Mouse (Mus musculus): ENCODE measurements at regions not wholly inside any gene's neighbourhood (a gene's known extent, or its start where the extent isn't known, plus 50 kb on each side); places are given as distances from the start of the nearest gene placed in this dataset.

GRCm38 (mm10) chr3:142976519-142977394 lies 95.0 kb upstream of the Pkn2 start:
- 77% methylated on average over 7 of the region's 7 CpGs for WGBS
- no peak overlapping the region for H3K27ac ChIP-seq (ENCODE audit: control insufficient read depth, insufficient read depth, low read depth, low read length, poor library complexity)
- no peak for TF ChIP-seq POLR2A (IDR thresholded peaks at IDR 0.05; ENCODE audit: borderline replicate concordance, control insufficient read depth, low read depth, low read length)
- TF ChIP-seq CTCF (IDR thresholded peaks at IDR 0.05; ENCODE audit: control insufficient read depth, insufficient read depth, low read length): no peak

GRCm38 (mm10) chr3:142975606-142976005 lies 93.8 kb upstream of the Pkn2 start:
- WGBS: 76% methylated on average over 8 of the region's 8 CpGs

More at GRCm38 (mm10) chr3:142976519-142977394, 95.0 kb upstream of the Pkn2 start:
- Histone ChIP-seq H3K4me3 (replicated peaks; ENCODE audit: control insufficient read depth, low read depth, low read length) (no peak overlapping the region), H3K4me1 (ENCODE audit: control insufficient read depth, insufficient read depth, low read length) (no peaks in the 10 kb centered on the region)

DNA sequence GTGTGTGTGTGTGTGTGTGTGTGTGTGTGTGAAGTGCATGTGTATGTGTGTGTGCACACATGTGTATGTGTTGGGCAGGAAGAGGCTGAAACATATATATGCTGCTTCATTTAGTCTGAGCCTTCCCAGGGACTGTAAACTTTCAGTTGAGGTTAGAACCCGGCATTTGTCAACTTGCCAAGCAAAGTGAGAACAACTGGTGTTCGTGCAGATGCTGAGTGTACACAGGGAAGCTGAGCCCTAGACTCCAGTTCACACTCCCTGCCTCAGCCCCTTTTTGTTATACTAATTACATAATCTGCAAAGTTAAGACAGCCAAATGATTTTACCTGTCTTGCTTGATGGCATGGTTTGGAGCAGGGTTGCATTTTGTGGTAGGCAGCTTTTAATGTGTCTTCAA lies 87.7 kb upstream of the Pkn2 start:
- no peak for TF ChIP-seq POLR2A (IDR thresholded peaks at IDR 0.05; ENCODE audit: borderline replicate concordance, control insufficient read depth, low read depth, low read length)
- no peak for TF ChIP-seq CTCF (IDR thresholded peaks at IDR 0.05; ENCODE audit: control insufficient read depth, insufficient read depth, low read length)
- H3K4me1 ChIP-seq (ENCODE audit: control insufficient read depth, insufficient read depth, low read length): no peaks in the 10 kb centered on the region
- WGBS: 45% methylated on average over 2 of the region's 2 CpGs

More at GRCm38 (mm10) chr3:142975606-142976005, 93.8 kb upstream of the Pkn2 start:
- H3K4me1 ChIP-seq (ENCODE audit: control insufficient read depth, insufficient read depth, low read length): no peaks in the 10 kb centered on the region
- no peak overlapping the region for H3K4me3 ChIP-seq (replicated peaks; ENCODE audit: control insufficient read depth, low read depth, low read length)
- no peak overlapping the region for H3K27ac ChIP-seq (ENCODE audit: control insufficient read depth, insufficient read depth, low read depth, low read length, poor library complexity)
- no peak for TF ChIP-seq POLR2A (IDR thresholded peaks at IDR 0.05; ENCODE audit: borderline replicate concordance, control insufficient read depth, low read depth, low read length)
- no peak for TF ChIP-seq CTCF (IDR thresholded peaks at IDR 0.05; ENCODE audit: control insufficient read depth, insufficient read depth, low read length)

GRCm38 (mm10) chr3:142965604-142966003 lies 83.8 kb upstream of the Pkn2 start:
- WGBS: 76% methylated on average over 4 of the region's 4 CpGs
- no peak for TF ChIP-seq POLR2A (IDR thresholded peaks at IDR 0.05; ENCODE audit: borderline replicate concordance, control insufficient read depth, low read depth, low read length)
- TF ChIP-seq CTCF (IDR thresholded peaks at IDR 0.05; ENCODE audit: control insufficient read depth, insufficient read depth, low read length): no peak
- Histone ChIP-seq H3K27ac (ENCODE audit: control insufficient read depth, insufficient read depth, low read depth, low read length, poor library complexity) (no peak overlapping the region), H3K4me1 (ENCODE audit: control insufficient read depth, insufficient read depth, low read length) (no peaks in the 10 kb centered on the region), H3K4me3 (replicated peaks; ENCODE audit: control insufficient read depth, low read depth, low read length) (no peak overlapping the region)

More for the DNA sequence above, 87.7 kb upstream of the Pkn2 start:
- Histone ChIP-seq H3K27ac (ENCODE audit: control insufficient read depth, insufficient read depth, low read depth, low read length, poor library complexity) (no peak overlapping the region), H3K4me3 (replicated peaks; ENCODE audit: control insufficient read depth, low read depth, low read length) (no peak overlapping the region)

DNA sequence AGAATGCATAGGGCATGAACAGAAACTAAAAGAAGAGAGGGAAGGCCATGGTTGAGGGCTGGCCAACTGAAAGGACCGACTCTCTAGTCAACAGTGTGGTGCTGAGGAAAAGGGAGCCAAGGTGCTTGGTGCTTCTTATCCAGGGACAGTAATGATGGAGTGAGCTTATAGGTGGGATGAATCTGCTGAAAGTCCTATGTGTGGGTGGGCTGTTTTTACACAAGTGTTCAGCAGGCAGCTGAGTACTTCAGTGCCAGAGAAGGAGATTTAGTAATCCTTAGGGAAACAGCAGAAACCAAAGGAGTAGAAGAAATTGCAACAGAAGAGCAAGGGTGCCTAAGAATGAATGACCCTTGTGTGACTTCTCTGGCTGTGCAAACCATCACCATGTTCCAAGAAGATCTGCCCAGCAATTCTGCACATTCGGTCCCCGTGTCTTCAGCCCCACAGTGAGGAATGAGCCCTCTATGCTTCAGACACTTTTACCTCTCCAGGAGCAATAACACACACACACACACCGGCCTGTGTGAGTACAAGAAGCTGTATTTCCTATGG lies 82.1 kb upstream of the Pkn2 start:
- no peaks in the 10 kb centered on the region for H3K4me1 ChIP-seq (ENCODE audit: control insufficient read depth, insufficient read depth, low read length)
- no peak overlapping the region for H3K4me3 ChIP-seq (replicated peaks; ENCODE audit: control insufficient read depth, low read depth, low read length)
- no peak for TF ChIP-seq POLR2A (IDR thresholded peaks at IDR 0.05; ENCODE audit: borderline replicate concordance, control insufficient read depth, low read depth, low read length)
- TF ChIP-seq CTCF (IDR thresholded peaks at IDR 0.05; ENCODE audit: control insufficient read depth, insufficient read depth, low read length): no peak
- no peak overlapping the region for H3K27ac ChIP-seq (ENCODE audit: control insufficient read depth, insufficient read depth, low read depth, low read length, poor library complexity)
- 83% methylated on average over 4 of the region's 4 CpGs for WGBS

- 87% methylated on average over 8 of the region's 8 CpGs for WGBS
- Histone ChIP-seq H3K4me1 (ENCODE audit: control insufficient read depth, insufficient read depth, low read length) (no peaks in the 10 kb centered on the region), H3K4me3 (replicated peaks; ENCODE audit: control insufficient read depth, low read depth, low read length) (no peak overlapping the region), H3K27ac (ENCODE audit: control insufficient read depth, insufficient read depth, low read depth, low read length, poor library complexity) (no peak overlapping the region)
- TF ChIP-seq POLR2A (IDR thresholded peaks at IDR 0.05; ENCODE audit: borderline replicate concordance, control insufficient read depth, low read depth, low read length) (no peak), CTCF (IDR thresholded peaks at IDR 0.05; ENCODE audit: control insufficient read depth, insufficient read depth, low read length) (no peak)
These were observed 76.0 kb upstream of the Pkn2 start for GRCm38 (mm10) chr3:142957768-142958167.

- TF ChIP-seq CTCF (IDR thresholded peaks at IDR 0.05; ENCODE audit: control insufficient read depth, insufficient read depth, low read length) (0 out of 2 replicates have a peak, but pooled peaks have one; percentile 11), POLR2A (IDR thresholded peaks at IDR 0.05; ENCODE audit: borderline replicate concordance, control insufficient read depth, low read depth, low read length) (no peak)
- no peak overlapping the region for H3K27ac ChIP-seq (ENCODE audit: control insufficient read depth, insufficient read depth, low read depth, low read length, poor library complexity)
- no peaks in the 10 kb centered on the region for H3K4me1 ChIP-seq (ENCODE audit: control insufficient read depth, insufficient read depth, low read length)
- H3K4me3 ChIP-seq (replicated peaks; ENCODE audit: control insufficient read depth, low read depth, low read length): no peak overlapping the region
- WGBS: 43% methylated on average over 7 of the region's 7 CpGs
These were observed 67.0 kb upstream of the Pkn2 start for GRCm38 (mm10) chr3:142948771-142949170.

- no peak overlapping the region for H3K27ac ChIP-seq (ENCODE audit: control insufficient read depth, insufficient read depth, low read depth, low read length, poor library complexity)
- no peak overlapping the region for H3K4me3 ChIP-seq (replicated peaks; ENCODE audit: control insufficient read depth, low read depth, low read length)
- TF ChIP-seq POLR2A (IDR thresholded peaks at IDR 0.05; ENCODE audit: borderline replicate concordance, control insufficient read depth, low read depth, low read length) (no peak), CTCF (IDR thresholded peaks at IDR 0.05; ENCODE audit: control insufficient read depth, insufficient read depth, low read length) (no peak)
- 75% methylated on average over 6 of the region's 6 CpGs for WGBS
- H3K4me1 ChIP-seq (ENCODE audit: control insufficient read depth, insufficient read depth, low read length): no peaks in the 10 kb centered on the region
These were observed 59.7 kb upstream of the Pkn2 start for GRCm38 (mm10) chr3:142941319-142942024.
